Mouse (Mus musculus): ENCODE measurements around the gene Ndufaf1. TPM values are rescaled to one million over a fixed set of nuclear protein-coding genes. Genes with fewer than 3 reads are reported as not detected.
"Not testable (repeated sequence)": the region's sequence is repeated elsewhere in the genome, so short reads cannot be mapped to it uniquely, and the experiment has no call there.

The Ndufaf1 gene
- total RNA-seq (2017), result 8.3 to 19.7 TPM (median 14.0 TPM) in 3 replicates

DNA sequence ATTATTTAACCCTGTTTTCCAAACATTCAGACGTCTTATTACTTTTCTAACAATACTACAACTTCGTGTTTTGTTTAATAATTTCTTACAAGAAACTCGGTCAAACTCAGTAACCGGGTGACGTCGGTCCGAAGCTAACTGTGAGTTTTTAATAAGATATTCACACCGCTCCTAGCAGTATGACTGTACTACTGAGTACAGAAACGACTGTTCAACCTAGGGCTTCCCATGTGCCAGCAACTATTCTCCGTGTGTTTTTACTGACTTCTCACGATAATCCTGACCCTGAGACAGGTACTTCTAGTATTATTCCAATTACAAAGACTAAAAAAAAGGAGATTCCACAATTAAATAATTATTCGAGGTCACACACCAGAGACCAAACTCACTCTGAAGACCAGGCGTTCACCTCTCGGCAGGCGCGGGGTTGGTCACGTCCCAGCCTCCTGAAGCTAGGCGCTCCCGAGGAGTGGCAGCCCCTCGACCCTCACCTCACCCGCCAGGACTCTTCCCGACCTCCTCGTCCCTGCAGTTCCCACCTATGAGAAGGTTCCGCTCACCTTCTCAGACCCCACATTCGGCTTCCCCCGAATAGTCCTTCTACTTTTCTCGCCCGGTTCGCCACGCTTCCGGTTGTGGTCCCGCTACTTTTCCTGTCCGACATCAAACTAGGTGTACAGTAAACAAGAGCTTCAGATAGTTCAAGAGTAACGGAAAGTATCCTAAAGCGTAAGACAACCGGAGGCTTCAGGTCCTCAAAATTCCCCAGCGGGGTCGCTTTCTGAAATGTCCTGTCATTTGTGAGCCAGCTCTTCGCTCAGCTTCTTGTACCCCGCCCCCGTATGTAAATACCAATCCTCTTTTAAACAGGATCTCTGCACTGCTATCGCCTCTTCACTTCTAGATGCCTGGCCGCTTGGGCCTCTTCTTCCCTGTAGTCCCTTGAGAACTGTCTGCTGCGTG is at the start of gene Ndufaf1:
Gene Ndufaf1 (minus strand): TSS at position 608 of the 963 bp plus-strand sequence.
- ATAC-seq (replicated peaks; ENCODE audit: insufficient number of reproducible peaks, low FRiP score, low TSS enrichment, poor library complexity, severe bottlenecking), result peak; percentile 87

DNA sequence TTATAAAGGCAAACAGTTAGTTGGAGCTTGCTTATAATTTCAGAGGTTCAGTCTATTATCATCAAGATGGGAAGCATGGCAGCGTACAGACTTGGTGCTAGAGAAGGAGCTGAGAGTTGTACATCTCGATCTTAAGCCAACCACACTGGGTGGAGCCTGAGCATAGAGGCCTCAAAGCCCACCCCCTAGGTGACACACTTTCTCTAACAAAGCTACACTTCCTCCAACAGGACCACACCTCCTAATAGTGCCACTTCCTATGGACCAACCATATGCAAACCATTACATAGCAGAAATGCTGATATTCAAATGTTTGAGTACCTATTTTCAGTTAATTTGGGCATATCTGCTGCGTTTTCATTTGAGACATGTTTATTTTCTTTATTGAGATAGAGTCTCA is 47.4 kb upstream of the Ndufaf1 start:
- ATAC-seq (replicated peaks; ENCODE audit: insufficient number of reproducible peaks, low FRiP score, low TSS enrichment, poor library complexity, severe bottlenecking), result no peak

DNA sequence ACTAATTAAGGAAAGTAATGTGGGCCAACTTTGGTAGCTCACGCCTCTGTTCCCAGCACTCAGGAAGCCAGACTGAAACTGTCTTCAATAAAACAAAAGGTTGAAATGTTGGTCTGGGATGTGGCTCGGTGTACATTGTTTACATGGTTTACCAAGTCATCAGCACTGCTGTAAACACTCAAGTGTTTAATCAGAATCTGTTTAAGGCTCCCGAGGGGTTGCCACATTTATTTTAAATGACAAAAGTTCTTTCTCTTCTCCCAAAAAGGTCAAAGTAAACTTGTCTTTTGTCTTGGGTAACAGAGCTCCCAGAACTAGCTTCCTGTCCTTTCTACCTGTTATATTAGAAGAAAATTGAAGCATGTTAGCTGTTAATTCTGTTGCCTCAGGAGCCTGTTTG is 45.0 kb upstream of the Ndufaf1 start:
- ATAC-seq (replicated peaks; ENCODE audit: insufficient number of reproducible peaks, low FRiP score, low TSS enrichment, poor library complexity, severe bottlenecking), result no peak

DNA sequence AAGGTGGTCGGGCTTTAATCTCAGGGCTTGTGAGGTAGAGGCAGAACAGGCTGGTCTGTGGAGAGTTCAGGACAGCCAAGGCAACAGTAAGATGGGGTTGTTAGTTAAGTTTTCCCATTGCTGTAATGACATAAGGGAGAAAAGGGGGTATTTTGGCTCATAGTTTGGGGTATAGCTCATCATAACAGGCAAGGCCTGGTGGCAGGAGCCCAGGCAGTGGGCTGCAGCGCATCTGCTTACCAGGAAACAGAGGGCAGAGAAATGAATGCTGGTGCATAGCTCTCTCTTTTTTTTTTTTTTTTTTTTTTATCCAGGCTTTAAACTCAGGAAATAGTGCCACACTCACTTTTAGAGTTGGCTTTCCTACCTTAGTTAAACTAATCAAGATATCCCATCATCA is 40.5 kb upstream of the Ndufaf1 start:
- no peak for ATAC-seq (replicated peaks; ENCODE audit: insufficient number of reproducible peaks, low FRiP score, low TSS enrichment, poor library complexity, severe bottlenecking)

DNA sequence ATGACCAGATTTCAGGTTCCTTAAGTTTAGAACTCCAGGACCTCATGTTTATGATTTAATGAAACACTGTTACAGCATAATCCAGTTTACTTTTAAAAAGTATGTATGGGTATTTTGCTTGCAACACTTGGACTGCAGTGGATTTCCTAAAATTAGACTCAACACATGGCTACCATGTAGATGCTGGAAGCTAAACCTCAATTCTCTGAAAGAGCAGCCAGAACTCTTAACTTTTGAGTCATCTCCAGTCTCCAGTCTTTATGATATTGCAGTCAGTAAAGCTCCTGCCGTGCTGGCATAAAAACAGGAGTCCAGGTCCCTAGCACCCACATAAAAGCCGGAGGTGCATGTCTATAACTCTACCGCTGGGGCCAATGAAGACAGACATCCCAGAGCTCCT is 37.3 kb upstream of the Ndufaf1 start:
- ATAC-seq (replicated peaks; ENCODE audit: insufficient number of reproducible peaks, low FRiP score, low TSS enrichment, poor library complexity, severe bottlenecking), result no peak

DNA sequence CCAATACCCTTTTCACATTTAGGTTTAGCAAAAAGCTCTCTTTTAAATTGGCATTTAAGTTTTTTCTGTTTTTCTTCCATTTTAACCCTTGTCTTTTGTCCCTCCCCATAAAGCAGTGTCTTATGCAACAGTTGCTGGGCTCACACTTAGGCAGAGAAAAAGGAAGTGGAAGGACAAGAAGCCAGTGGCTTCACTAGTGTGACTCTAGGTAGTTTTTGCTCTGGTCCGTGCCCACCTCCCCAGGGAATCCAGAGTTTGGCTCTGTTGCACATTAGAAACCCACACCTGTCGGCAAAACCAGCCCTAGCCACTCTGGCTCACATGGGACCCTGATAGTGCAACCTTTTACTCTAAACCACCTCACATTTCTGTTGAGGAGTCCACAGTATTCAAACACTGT is 35.8 kb upstream of the Ndufaf1 start:
- no peak for ATAC-seq (replicated peaks; ENCODE audit: insufficient number of reproducible peaks, low FRiP score, low TSS enrichment, poor library complexity, severe bottlenecking)

DNA sequence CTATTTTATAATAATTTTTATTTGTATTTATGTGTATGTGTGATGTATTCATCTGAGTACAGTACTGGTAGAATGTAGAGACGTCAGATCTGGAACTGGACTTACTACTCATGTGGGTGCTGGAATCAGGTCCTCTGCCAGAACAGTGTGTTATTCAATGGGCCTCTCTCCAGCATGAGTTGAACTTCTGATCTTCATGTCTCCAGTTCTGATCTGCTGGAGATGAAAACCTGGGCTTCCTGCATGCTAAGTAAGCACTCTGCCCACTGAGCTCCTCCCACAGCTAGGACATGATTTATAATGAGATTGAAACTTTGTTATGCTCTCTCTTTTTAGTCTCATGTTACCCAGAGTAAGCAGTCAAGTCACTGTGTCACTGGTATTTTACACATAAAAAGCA is 33.5 kb upstream of the Ndufaf1 start:
- ATAC-seq (replicated peaks; ENCODE audit: insufficient number of reproducible peaks, low FRiP score, low TSS enrichment, poor library complexity, severe bottlenecking), result no peak

DNA sequence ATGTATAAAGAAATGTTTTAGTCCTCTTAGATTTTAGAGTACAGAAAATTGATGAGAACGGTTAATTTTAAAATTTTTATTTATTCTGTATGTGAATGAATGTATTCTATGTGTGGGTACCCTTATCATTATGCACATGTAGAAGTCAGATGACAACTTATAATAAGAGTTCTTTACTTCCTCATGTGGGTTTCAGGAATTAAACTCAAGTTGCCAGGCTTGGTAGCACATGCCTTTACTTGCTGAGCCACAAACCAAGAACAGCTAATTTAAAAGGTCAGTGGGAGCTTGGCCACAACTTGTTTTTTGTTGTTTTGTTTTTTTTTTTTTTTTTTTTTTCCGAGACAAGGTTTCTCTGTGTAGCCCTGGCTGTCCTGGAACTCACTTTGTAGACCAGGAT is 32.2 kb upstream of the Ndufaf1 start:
- no peak for ATAC-seq (replicated peaks; ENCODE audit: insufficient number of reproducible peaks, low FRiP score, low TSS enrichment, poor library complexity, severe bottlenecking)

DNA sequence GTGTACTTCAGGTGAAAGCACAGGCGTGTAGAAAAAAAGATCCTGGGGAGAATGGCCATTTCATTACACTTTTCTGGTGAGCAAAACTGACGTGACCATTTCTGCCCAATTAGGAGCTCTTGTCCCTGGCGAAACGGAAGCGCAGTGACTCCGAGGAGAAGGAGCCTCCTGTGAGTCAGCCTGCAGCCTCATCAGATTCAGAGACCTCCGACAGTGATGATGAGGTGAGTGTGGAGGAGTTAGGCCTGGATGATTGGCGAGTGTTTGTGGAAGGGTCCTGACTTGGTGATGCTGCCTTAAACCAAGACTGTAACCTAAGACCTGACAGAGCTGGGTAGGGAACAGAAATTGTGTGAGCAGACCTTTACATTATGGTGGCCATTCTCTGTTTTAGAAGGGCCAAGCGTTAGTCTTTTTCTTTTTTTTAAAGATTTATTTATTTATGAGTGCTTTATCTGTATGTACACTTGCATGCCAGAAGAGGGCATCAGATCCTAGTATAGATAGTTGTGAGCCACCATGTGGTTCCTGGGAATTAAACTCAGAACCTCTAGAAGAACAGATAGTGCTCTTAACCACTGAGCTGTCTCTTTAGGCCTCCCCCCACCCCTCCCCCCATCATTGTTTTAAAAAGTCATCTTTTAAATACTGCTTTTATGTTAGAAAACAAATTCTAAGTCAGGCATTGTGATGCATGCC is 29.5 kb upstream of the Ndufaf1 start:
- no peak for ATAC-seq (replicated peaks; ENCODE audit: insufficient number of reproducible peaks, low FRiP score, low TSS enrichment, poor library complexity, severe bottlenecking)

DNA sequence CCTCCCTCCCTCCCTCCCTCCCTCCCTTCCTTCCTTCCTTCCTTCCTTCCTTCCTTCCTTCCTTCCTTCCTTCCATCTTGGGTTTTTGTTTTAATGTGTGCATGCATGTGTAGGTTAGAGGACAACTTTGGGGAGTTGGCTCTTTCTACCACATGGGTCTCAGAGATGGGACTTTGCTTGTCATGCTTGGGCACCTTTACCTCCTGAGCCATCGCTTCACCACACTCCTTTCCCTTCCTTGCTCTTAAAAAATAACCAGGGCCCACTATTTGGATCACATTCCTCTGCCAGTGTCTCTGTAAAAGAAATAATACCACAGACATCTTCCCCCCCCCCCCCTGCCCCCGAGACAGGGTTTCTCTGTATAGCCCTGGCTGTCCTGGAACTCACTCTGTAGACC is 21.1 kb upstream of the Ndufaf1 start:
- no peak for ATAC-seq (replicated peaks; ENCODE audit: insufficient number of reproducible peaks, low FRiP score, low TSS enrichment, poor library complexity, severe bottlenecking)

DNA sequence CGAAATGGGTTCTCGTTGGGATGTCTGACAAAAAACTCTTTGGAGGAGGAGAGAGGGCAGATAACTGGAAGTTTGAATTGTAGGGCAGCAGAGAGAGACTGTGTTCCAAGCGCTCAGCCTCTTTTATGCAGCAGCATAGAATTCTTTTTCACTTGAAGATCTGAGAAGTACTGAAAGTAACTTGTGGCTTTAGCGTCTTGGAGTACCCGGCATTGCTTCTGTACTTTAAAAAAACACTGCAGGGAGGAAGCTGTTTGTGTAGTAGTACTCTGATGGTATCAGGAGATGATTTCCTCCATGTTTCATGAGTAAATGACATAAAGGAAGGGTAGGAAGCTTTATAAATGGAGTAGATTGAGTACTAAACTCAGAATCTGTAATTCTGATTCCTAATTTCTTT is 13.2 kb upstream of the Ndufaf1 start:
- no peak for ATAC-seq (replicated peaks; ENCODE audit: insufficient number of reproducible peaks, low FRiP score, low TSS enrichment, poor library complexity, severe bottlenecking)

DNA sequence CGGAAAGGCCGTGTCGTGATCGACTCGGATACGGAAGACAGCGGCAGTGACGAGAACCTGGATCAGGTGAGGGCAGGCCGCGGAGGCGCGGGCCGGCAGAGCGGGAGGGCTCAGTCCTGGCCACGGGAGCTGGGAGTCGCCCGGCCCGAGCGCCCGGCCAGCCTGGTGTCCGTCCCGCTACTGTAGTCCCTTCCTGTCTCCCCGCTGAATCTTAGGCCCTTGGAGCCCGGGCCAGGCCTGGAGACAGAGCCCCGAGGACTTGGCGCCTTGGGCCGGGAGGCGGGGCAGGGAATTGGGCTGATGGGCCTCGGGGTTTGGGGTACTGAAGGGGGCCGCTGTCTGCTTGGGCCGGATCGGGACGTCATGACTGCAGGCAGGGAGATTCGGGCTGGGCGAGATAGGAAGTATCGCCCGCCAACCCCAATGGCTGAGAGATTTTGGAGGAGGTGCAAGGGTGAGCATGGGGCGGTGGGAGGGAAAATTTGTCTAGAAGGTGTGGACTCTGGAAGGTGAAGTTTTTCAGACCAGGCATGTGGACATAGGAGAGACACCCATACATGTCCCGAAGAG is 12.7 kb upstream of the Ndufaf1 start:
- ATAC-seq (replicated peaks; ENCODE audit: insufficient number of reproducible peaks, low FRiP score, low TSS enrichment, poor library complexity, severe bottlenecking), result peak; percentile 42

DNA sequence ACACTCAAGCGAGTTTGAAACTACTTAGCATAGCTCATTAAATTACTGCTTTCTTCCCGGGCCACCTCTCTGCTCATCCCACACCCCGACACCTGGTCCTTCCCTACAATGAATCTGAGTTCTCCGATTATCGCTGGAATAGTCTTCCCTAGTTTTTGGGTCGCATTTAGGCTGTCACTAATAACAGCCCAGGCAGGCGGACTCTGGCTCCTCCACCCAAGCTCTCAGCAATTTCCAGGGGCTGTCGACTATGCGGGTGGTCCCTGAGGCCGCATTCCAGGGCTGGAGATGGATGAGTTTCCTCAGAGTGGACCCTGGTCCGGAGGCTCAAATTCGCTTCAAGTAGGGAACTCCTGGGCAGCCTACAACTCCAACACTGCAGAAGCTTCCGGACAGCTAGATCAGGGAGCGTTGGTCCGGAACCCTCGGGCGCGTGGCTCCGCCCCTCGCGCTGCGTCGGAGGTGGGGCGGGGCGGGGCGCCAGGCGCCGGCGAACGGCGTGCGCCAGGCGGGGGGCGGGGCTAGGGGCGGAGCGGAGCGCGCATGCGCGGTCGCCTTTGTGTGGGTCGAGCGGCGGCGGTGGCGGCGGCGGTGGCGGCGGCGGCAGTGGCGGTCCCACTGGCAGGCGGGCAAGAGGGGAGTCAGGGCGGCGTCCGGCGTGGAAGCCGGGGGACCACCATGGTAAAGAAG is 12.0 kb upstream of the Ndufaf1 start, which contains the start of gene Rtf1:
Gene Rtf1 (plus strand): TSS at position 544 of the 690 bp plus-strand sequence.
- ATAC-seq (replicated peaks; ENCODE audit: insufficient number of reproducible peaks, low FRiP score, low TSS enrichment, poor library complexity, severe bottlenecking), result peak; percentile 92

DNA sequence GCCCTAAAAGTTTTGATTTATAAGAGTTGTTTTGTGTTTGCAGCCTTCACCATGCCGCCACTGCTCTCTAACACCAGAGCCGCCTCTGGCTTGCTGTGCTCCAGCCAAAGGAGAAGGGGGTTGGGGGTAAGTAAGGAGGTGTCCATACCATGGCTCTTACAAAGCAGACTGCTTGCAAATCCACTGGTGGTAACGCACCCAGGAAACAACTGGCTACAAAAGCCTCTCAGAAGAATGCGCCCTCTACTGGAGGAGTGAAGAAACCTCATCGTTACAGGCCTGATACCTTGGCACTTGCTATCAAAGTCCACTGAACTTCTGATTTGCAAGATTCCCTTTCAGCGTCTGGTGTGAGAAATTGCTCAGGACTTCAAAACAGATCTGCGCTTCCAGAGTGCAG is 6.4 kb upstream of the Ndufaf1 start:
- no peak for ATAC-seq (replicated peaks; ENCODE audit: insufficient number of reproducible peaks, low FRiP score, low TSS enrichment, poor library complexity, severe bottlenecking)

DNA sequence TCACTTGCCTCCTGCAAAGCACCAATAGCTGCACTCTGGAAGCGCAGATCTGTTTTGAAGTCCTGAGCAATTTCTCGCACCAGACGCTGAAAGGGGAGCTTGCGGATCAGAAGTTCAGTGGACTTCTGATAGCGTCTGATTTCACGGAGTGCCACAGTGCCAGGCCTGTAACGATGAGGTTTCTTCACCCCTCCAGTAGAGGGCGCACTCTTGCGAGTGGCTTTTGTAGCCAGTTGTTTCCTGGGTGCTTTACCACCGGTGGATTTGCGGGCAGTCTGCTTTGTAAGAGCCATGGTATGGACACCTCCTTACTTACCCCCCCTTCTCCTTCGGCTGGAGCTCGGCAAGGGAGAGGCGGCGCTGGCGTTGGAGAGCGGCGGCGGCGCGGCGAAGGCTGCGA is 3.1 kb upstream of the Ndufaf1 start:
- ATAC-seq (replicated peaks; ENCODE audit: insufficient number of reproducible peaks, low FRiP score, low TSS enrichment, poor library complexity, severe bottlenecking), result not testable (repeated sequence)

DNA sequence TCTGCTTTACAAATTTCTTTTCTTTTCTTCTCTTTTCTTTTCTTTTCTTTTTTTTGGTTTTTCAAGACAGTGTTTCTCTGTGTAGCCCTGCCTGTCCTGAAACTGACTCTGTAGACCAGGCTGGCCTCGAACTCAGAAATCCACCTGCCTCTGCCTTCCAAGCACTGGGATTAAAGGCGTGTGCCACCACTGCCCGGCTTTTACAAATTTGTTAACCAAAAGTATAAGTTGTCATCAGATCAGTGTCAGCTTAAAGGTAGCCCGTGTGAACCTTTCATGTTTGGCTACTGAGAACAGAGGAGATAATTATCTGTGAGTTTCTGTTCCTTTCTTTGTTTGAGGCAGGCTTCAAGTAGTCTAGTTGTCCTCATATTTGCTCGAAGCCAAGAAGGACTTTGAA is 18.4 kb downstream of the Ndufaf1 start:
- no peak for ATAC-seq (replicated peaks; ENCODE audit: insufficient number of reproducible peaks, low FRiP score, low TSS enrichment, poor library complexity, severe bottlenecking)

DNA sequence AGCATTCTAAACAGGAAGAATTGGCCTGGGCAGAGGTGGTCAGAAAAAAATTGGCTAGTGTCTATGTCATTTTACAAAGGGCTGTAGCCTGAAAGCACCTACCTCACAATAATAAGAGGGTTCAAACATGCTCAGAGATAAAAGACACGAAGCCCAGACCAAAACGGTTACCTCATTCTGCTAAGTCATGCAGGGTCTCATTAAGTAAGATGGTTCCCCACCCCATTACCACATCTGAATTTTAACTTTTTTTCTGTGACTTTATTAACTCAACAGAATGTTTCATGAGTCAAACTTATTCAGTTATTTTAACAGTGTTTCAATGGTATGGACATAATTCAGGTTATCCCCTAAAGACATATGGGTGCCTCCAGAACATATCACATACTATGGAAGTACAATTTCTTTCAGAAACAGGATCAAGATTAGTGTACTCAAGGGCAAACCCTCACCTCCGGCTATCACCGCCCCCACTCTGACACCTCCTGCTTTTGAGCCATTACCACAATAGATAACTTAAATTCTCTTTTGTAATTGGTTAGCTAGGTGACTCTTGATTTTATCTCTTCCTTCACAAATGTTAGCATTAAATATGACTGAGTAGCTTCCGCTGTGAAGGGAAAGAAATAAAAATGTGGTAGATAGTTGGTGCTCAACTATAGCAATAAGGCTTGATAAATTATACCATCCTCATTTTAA is 21.3 kb downstream of the Ndufaf1 start:
- no peak for ATAC-seq (replicated peaks; ENCODE audit: insufficient number of reproducible peaks, low FRiP score, low TSS enrichment, poor library complexity, severe bottlenecking)

DNA sequence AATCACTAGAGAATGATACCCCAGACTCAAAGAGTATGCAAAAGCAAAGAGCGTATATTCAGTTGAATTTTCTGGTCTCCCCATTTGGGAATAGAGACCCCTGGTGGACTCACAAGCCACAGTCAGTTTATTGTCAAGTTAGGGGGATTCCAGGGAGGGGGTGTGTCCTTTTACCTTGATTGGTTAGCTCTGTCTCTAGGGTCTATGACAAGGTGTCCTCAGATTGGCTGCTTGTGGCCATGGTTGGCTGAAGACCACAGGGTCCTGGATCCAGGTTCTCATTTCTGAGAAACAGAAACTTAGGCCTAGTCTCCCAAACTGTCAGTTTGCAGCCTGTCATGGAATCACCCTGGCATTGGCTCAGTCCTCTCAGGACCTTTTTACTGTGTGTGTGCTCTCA is 25.8 kb downstream of the Ndufaf1 start:
- no peak for ATAC-seq (replicated peaks; ENCODE audit: insufficient number of reproducible peaks, low FRiP score, low TSS enrichment, poor library complexity, severe bottlenecking)

Data from monocyte, adult 5-6 weeks (primary cell).